Mouse (Mus musculus): ENCODE data around the gene Tedc2.

GRCm38 (mm10) chr17:24250988-24251319 lies 30.3 kb upstream of the Tedc2 start:
- TF ChIP-seq CTCF (IDR thresholded peaks at IDR 0.05; ENCODE audit: extremely low read depth, insufficient read depth, insufficient read length, insufficient replicate concordance): no peak
- TF ChIP-seq POLR2A (IDR thresholded peaks at IDR 0.05; ENCODE audit: low read depth, low read length): peak; percentile 22; the same call in 1 of the 2 replicates
